Mouse (Mus musculus) spleen, postnatal 14 days (tissue): ENCODE measurements around the gene St6galnac4.

Experiments
- DNase-seq, 2 experiments: peaks; one replicate each; pipeline ENCODE4 v3.0.0; 2021 to 2022; ENCODE audit warnings: low spot score in 2 of 2

Gene St6galnac4

DNA sequence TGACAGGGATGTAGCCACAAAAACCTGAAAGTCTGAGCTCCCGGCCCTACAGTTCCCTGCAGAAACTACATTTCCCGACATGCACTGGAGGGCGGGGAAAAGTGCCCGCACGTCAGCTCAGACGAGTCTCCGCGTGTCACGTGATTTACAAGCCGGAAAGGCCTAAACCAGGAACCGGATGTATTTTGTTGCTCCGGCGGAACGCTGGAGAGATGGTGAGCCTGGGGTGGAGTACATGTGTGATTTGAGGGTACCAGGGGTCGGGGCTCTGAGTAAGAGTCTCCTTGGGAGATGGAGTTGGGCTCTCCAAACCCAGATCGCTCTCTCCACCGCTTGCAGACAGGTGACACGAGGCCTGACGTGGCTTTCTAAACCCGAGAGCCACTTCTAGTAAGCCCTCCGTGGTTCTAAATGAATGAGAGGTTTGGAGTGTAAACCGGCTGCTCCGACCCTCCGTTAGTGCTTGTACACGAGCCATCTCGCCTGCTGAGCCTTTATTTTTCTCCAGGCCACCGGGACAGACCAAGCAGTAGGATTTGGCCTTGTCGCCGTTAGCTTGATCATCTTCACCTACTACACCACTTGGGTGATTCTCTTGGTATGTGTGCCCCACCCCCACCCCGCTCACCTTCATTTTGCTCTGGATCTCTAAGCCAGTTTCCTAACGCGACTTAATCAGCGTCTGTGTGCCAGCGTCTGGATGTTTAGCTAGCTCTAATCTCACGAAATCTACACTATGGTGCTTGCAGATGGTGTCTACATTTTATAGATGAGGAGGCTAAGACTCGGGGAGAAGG is 16.0 kb upstream of the St6galnac4 start, which contains the start of gene Dpm2:
TSS of gene Dpm2 (plus strand) at position 161 of the 797 bp plus-strand sequence.
- peak; percentile 73 to 85 for DNase-seq

DNA sequence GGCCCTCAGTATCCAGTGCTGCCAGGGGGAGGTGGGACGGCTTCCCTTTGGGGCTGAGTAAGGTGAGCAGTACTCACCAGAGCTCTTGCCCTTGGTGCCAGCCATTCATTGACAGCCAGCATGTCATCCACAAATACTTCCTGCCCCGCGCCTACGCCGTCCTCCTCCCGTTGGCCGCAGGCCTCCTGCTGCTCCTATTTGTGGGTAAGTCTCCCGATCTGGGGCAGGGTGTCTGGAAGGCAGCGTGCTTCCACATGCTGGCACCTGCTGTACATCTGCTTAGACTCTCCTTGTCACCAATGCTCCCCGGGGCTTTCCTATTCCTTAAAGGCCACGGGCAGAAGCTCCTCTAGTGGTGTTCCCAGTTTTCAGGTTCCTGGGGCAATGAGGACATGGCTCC is 14.7 kb upstream of the St6galnac4 start:
- no peak for DNase-seq

DNA sequence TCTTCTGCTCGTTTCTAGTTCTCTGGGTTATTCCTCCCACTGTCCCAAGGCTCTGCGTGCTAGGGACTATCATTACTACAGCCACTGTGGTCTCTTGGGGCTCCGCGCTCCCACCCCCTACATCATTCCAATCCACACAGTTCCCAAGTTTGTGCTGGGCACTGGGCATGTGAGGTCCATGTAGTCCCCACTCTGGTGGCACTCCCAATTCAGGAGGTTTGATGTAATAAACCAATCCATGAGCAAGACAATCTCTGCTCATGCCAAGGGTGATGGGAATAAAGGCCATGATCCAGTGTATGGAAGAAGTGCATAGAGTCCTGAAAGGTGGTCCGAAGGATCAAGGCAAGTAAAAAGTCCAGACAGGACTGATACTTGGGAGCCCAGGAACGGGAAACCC is 12.4 kb upstream of the St6galnac4 start, which contains the start of gene Pip5kl1:
TSS of gene Pip5kl1 (plus strand) at position 301 of the 400 bp plus-strand sequence.
- DNase-seq = no peak

GRCm38 (mm10) chr2:32574901-32575585 is 11.9 kb upstream of the St6galnac4 start:
- DNase-seq = peak in 1 of 2 experiments; percentile 53

- no peak for DNase-seq
Measured at GRCm38 (mm10) chr2:32575586-32576160, 11.2 kb upstream of the St6galnac4 start, which contains the start of gene 9430097D07Rik. Gene 9430097D07Rik, minus strand, starts transcription at chr2:32575684.

GRCm38 (mm10) chr2:32576532-32576931 is 10.4 kb upstream of the St6galnac4 start:
- DNase-seq = no peak

- DNase-seq = no peak
Measured at GRCm38 (mm10) chr2:32578146-32579046, 8.5 kb upstream of the St6galnac4 start.

DNA sequence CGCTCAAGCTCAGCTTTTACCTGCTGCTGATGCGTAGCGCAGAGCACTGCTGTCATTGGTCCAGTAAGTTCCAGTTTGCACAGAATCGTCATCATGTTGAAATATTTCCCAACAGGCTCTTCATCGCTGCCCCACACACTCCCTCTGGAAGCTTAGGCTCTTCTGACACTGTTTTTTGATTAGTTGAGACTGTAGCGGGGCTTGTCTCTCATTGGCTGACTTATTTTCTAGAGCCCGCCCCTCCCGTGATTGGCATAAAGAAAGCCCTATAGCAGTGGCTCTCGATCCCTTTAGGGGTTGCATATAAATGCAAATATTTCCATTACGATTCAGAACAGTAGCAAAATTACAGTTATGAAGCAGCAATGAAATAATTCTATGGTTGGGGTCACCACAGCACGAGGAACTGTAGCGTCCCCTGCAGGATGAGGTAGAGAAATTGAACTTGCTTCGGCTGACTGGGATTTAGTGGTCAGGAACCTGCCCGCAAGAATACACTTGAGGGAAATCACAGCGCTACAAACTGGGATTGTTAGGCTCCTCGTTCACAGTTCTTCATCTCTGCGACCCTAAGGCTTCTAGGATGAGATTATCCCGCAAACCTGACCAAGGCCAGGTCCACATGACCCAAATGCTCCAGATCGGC is 5.3 kb upstream of the St6galnac4 start:
- DNase-seq = no peak

DNA sequence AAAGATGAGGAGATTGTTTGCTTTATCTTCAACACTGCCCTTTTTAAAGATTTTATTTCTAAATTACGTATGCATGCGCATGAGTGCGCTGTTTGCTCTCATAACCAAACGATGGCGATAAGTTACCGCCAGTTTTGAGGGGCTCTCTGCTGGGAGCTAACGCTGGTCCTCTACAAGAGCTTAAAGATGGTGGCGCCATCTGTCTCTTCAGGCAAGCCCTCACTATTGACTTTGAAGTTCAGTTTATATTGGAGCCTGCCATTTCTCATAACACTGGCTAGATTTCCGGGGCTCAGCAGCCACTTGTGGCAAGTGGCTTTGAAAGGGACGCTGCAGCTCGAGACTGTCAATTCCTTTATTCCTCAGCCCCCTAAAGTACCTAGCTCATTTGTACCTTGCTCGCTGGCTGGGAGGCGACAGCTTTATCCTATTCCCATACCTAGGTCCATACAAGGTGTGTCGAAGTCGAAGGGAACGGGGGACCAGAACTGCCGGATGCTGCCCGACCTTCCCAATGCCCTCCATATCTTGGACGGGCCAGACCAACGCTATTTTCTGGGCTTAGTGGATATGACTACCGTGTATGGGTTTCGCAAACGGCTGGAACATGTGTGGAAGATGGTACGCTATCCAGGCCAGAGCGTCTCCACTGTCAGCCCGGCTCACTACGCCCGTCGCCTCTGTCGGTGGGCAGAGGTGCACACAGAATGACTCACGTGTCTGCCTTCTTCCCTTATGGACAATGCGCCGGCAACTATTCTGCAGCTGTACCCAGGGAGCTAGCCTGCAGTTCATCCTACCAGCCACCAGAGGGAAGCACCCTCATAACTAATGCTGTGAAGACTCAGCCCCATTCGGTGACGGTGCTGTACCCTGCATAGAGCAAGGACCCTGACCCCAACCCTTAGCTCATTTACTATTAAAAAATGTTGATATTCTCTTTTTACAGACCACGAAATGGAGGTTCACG is 3.8 kb upstream of the St6galnac4 start:
- peak in 1 of 2 experiments; percentile 70 for DNase-seq

DNA sequence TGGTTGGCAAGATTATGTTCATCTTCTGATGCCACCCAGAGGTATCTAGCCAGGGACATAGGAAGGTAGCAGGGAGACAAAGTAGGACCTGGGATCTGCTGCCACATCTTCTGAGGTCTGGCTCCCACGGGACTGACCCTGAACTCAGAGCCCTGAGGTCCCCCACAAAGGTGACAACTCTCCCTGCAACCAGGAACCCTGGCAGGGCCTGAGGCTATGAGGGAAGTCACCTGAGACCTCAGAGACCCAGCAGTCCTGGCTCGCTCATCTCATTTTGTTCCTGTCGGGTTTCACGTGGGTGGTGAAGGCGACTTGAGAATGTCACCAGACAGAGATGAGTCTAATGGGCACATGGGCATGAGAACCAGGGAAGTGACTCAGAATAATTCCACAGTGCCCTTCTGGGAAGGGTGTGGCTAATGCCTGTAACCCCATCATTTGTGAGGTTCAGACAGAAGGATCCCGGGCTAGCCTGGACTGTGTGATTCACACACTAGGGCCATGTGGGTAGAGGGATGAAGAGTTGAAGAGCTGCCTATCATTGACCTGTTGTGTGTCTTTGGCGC is 1.7 kb upstream of the St6galnac4 start:
- DNase-seq = no peak

DNA sequence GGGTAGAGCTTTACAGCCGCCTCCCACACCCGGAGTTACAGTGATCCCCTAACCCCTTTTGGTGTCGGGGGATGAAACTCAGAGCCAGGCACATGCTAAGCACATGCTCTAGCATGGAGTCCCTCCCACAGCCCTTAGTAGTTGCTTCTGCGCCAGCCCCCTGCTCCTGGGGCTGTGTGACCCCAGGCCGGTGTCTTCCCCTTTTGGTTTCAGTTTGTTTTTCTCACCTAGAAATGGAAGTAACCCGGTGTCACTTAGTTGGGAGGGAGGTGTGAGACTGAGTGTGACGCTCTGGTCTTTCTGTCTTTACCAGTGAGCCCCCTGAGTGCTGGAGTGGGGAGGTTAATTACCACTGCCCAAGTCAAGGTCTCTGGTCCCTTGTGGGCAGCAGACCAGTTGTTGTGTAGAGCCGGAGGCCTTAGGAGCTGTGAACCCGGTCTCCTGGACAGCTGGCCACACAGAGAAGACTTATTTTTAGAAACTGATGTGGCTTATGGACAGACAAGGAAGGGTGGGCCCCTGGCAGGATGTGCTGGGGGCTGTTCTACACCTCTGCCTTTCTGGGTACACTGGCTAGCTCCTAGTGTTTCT is 931 bp downstream of the St6galnac4 start:
- DNase-seq = peak in 1 of 2 experiments; percentile 35

- DNase-seq = no peak
Measured at GRCm38 (mm10) chr2:32589213-32589795, 2.4 kb downstream of the St6galnac4 start.

DNA sequence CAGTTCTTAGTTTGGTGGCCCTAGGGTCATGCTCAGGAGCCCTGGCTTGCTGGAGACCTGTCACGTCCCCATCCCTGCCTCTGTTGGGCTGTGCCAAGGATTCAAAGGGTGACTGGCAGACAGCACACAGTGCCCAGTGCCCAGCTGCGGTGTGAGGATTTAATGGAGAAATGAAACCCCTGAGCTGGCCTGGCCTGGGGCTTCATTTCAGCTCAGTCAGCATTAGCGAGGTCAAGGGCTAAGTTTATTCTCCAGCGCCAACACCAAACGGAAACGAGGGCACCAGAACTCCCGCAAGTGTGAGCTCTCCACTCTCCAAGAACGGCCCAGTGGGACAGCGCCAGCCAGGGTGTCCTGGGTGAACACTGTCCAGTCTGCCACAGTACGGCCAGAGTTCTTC is 3.3 kb downstream of the St6galnac4 start:
- no peak for DNase-seq

DNA sequence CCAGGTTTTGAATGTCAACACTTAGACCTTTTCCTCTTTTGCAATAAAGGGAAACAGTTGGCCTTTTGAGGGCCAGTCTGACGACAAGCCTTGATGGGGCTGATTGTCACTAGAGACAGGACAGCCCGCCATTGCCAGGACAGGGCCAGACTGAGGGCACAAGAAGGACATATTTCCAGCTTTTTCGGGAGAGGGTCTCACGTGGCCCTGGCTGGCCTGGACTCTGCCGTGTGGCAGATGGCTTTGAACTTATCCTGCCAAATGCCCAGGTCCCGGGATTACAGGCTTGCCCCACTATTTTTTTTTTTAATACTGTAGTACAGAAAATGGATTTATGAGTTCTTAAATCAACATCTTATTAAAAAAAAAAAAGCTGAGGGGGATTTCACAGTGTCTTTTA is 4.4 kb downstream of the St6galnac4 start:
- DNase-seq = no peak

DNA sequence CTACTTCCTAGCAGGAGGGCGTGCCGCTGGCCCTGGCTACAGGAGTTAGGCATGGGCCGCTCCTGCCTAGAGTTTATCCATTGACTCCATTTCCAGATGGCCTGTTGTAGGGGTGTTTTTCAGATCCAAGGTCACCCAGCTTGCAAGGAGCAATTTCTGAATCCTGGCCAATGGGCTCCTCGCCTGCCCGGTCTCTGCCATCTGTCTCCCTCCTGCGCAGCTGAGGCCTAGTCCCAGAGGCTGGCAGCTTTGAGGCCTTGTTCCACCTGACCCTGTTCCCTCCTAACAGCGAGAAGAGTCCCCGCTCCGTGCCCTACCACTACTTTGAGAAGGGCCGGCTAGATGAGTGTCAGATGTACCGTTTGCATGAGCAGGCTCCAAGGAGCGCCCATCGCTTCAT is 9.8 kb downstream of the St6galnac4 start:
- DNase-seq = no peak

GRCm38 (mm10) chr2:32597248-32597647 is 10.4 kb downstream of the St6galnac4 start:
- DNase-seq = no peak

DNA sequence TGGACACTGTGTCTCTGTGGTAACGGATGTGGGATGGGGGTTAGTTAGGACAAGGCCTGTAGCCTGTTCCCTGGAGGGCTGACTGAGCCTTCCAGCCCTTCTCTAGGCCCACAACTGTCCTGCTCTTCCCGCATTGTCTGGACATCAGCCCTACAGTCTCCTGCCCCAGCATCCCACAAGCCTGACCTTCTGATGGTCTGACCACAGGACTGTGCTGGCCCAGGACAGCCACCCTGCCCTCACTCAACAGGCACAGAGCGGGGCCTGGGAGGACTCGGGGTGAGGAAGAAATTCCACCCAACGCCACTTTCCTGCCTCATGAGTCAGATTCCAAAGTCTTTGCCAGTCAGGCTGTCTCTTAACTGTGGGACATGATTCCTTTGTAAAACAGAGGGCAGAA is 10.8 kb downstream of the St6galnac4 start:
- DNase-seq = no peak

GRCm38 (mm10) chr2:32598506-32598905 is 11.6 kb downstream of the St6galnac4 start:
- DNase-seq = no peak

DNA sequence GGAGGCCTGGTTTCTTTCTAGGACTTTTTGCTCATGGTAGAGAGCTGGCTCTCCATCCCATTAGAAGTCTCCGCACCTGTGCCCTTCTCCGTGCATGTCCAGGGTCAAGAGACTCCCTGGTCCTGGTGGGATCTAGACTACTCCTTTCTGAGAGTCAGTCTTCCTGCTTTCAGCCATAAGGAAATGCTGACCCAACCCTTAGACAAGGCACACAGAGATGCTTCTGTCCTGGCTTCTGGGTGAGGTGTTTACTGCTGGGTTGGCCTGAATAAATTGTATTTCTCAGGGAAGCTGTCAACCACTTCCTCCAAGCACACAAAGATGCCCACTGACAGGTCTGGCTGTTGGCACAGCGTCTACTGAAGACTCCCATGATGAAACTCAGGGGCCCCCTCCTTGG is 12.5 kb downstream of the St6galnac4 start, which contains the start of gene St6galnac6:
TSS of gene St6galnac6 (plus strand) at position 301 of the 400 bp plus-strand sequence.
- no peak for DNase-seq
